Mouse (Mus musculus): ENCODE data around the gene Naa15. TPM values are rescaled to one million over a fixed set of nuclear protein-coding genes. Genes with fewer than 3 reads are reported as not detected.
A peak's percentile ranks its signal among the peaks of the same experiment; 100 is the strongest.

Gene Naa15
- total RNA-seq (2021) = 10 to 100 TPM; 56.8 to 63.5 TPM
- long read RNA-seq, experiment 1, full-length matches to known transcripts = 3 of 15 reads
- long read RNA-seq, experiment 1, partial matches to known transcripts = 1 of 15 reads
- long read RNA-seq, experiment 1, other reads (novel, unspliced or antisense) = 11 of 15 reads
- long read RNA-seq, experiment 2, full-length matches to known transcripts = 8 of 48 reads
- long read RNA-seq, experiment 2, partial matches to known transcripts = 19 of 48 reads
- long read RNA-seq, experiment 2, other reads (novel, unspliced or antisense) = 21 of 48 reads

- DNase-seq (ENCODE audit: low spot score in 2 of 2) = peak; percentile 93 to 96
Measured at GRCm38 (mm10) chr3:51415098-51416072, at the start of gene Naa15. Gene Naa15, plus strand, starts transcription at chr3:51415148.

GRCm38 (mm10) chr3:51365517-51365882 is 49.4 kb upstream of the Naa15 start:
- DNase-seq (ENCODE audit: low spot score in 2 of 2) = no peak

- no peak for DNase-seq (ENCODE audit: low spot score in 2 of 2)
Measured at GRCm38 (mm10) chr3:51366926-51367325, 48.0 kb upstream of the Naa15 start.

GRCm38 (mm10) chr3:51368011-51368410 is 46.9 kb upstream of the Naa15 start:
- no peak for DNase-seq (ENCODE audit: low spot score in 2 of 2)

- no peak for DNase-seq (ENCODE audit: low spot score in 2 of 2)
Measured at GRCm38 (mm10) chr3:51371826-51372225, 43.1 kb upstream of the Naa15 start.

GRCm38 (mm10) chr3:51372883-51373282 is 42.1 kb upstream of the Naa15 start:
- no peak for DNase-seq (ENCODE audit: low spot score in 2 of 2)

- DNase-seq (ENCODE audit: low spot score in 2 of 2) = no peak
Measured at GRCm38 (mm10) chr3:51373544-51373943, 41.4 kb upstream of the Naa15 start.

- no peak for DNase-seq (ENCODE audit: low spot score in 2 of 2)
Measured at GRCm38 (mm10) chr3:51375307-51376265, 39.4 kb upstream of the Naa15 start.

- no peak for DNase-seq (ENCODE audit: low spot score in 2 of 2)
Measured at GRCm38 (mm10) chr3:51377878-51378664, 36.9 kb upstream of the Naa15 start.

GRCm38 (mm10) chr3:51378665-51378946 is 36.3 kb upstream of the Naa15 start:
- DNase-seq (ENCODE audit: low spot score in 2 of 2) = no peak

GRCm38 (mm10) chr3:51379786-51380659 is 34.9 kb upstream of the Naa15 start:
- no peak for DNase-seq (ENCODE audit: low spot score in 2 of 2)

- no peak for DNase-seq (ENCODE audit: low spot score in 2 of 2)
Measured at GRCm38 (mm10) chr3:51380660-51381014, 34.3 kb upstream of the Naa15 start.

GRCm38 (mm10) chr3:51383409-51383808 is 31.5 kb upstream of the Naa15 start:
- no peak for DNase-seq (ENCODE audit: low spot score in 2 of 2)

- DNase-seq (ENCODE audit: low spot score in 2 of 2) = no peak
Measured at GRCm38 (mm10) chr3:51386441-51387133, 28.4 kb upstream of the Naa15 start.

- DNase-seq (ENCODE audit: low spot score in 2 of 2) = no peak
Measured at GRCm38 (mm10) chr3:51387134-51387451, 27.9 kb upstream of the Naa15 start.

- DNase-seq (ENCODE audit: low spot score in 2 of 2) = no peak
Measured at GRCm38 (mm10) chr3:51387868-51388381, 27.0 kb upstream of the Naa15 start.

- DNase-seq (ENCODE audit: low spot score in 2 of 2) = no peak
Measured at GRCm38 (mm10) chr3:51388904-51389303, 26.0 kb upstream of the Naa15 start.

GRCm38 (mm10) chr3:51391095-51391494 is 23.9 kb upstream of the Naa15 start:
- DNase-seq (ENCODE audit: low spot score in 2 of 2) = no peak

GRCm38 (mm10) chr3:51391591-51391990 is 23.4 kb upstream of the Naa15 start:
- no peak for DNase-seq (ENCODE audit: low spot score in 2 of 2)
